Mouse (Mus musculus) MN1 (cell line): ENCODE results near the gene Trim12a.
"Not testable (repeated sequence)": the region's sequence is repeated elsewhere in the genome, so short reads cannot be mapped to it uniquely, and the experiment has no call there.

Experiments
- DNase-seq: peaks from one replicate; pipeline ENCODE4 v3.0.0-alpha.2; 2016; ENCODE audit warnings: low spot score

The Trim12a gene

GRCm38 (mm10) chr7:104315369-104316080 is at the start of gene Trim12a:
Trim12a (minus strand) TSS chr7:104315466.
- not testable (repeated sequence) for DNase-seq

GRCm38 (mm10) chr7:104353600-104353967 is 38.3 kb upstream of the Trim12a start:
- no peak for DNase-seq

- DNase-seq: no peak
Measured at GRCm38 (mm10) chr7:104352717-104353599, 37.7 kb upstream of the Trim12a start, which contains the start of gene Trim12c. Trim12c (minus strand) TSS chr7:104353362.

- not testable (repeated sequence) for DNase-seq
Measured at GRCm38 (mm10) chr7:104348043-104348442, 32.8 kb upstream of the Trim12a start.

- not testable (repeated sequence) for DNase-seq
Measured at GRCm38 (mm10) chr7:104340744-104341143, 25.5 kb upstream of the Trim12a start.

GRCm38 (mm10) chr7:104335547-104335946 is 20.3 kb upstream of the Trim12a start:
- not testable (repeated sequence) for DNase-seq

GRCm38 (mm10) chr7:104329171-104329570 is 13.9 kb upstream of the Trim12a start, which contains the start of gene Trim34b:
Trim34b (plus strand) TSS chr7:104329471.
- not testable (repeated sequence) for DNase-seq

- DNase-seq: no peak
Measured at GRCm38 (mm10) chr7:104322028-104322427, 6.8 kb upstream of the Trim12a start.

- no peak for DNase-seq
Measured at GRCm38 (mm10) chr7:104314796-104315353, 391 bp downstream of the Trim12a start.

- no peak for DNase-seq
Measured at GRCm38 (mm10) chr7:104291638-104292400, 23.4 kb downstream of the Trim12a start.

- DNase-seq: no peak
Measured at GRCm38 (mm10) chr7:104290641-104291040, 24.6 kb downstream of the Trim12a start.

GRCm38 (mm10) chr7:104287576-104288443 is 27.5 kb downstream of the Trim12a start, which contains the start of gene Trim5:
Trim5 (minus strand) TSS chr7:104288094.
- not testable (repeated sequence) for DNase-seq

- DNase-seq: not testable (repeated sequence)
Measured at GRCm38 (mm10) chr7:104279361-104279760, 35.9 kb downstream of the Trim12a start.

GRCm38 (mm10) chr7:104265335-104265734 is 49.9 kb downstream of the Trim12a start:
- DNase-seq: not testable (repeated sequence)

- not testable (repeated sequence) for DNase-seq
Measured at GRCm38 (mm10) chr7:104260380-104260779, 54.9 kb downstream of the Trim12a start.
